Mouse (Mus musculus) MEL (cell line): ENCODE measurements around the gene Gm37240.

Experiments
- CHD2 ChIP-seq: IDR thresholded peaks from 2 replicates; pipeline ENCODE4 v1.6.1; 2011; ENCODE audit warnings: low read length, improper control_type of control experiment
- CTCF ChIP-seq, 3 experiments: IDR thresholded peaks in 2 of 3; conservative IDR thresholded peaks in 1 of 3; 2 replicates each; pipeline ENCODE4 v1.5.1; 2011 to 2012; ENCODE audit warnings: low read length in 3 of 3, low read depth in 2 of 3, mild to moderate bottlenecking in 2 of 3, improper control_type of control experiment in 1 of 3, inconsistent platforms in 1 of 3, mixed read lengths in 1 of 3, moderate library complexity in 1 of 3; ENCODE audit not compliant: control insufficient read depth in 1 of 3, insufficient read depth in 1 of 3, poor library complexity in 1 of 3, severe bottlenecking in 1 of 3
- ETS1 ChIP-seq: IDR thresholded peaks from 2 replicates; pipeline ENCODE4 v1.6.1; 2012; ENCODE audit warnings: low read depth, mild to moderate bottlenecking, inconsistent platforms, low read length, improper control_type of control experiment, moderate library complexity
- GATA1 ChIP-seq: IDR thresholded peaks from 2 replicates; pipeline ENCODE4 v1.6.1; 2011; ENCODE audit warnings: low read depth, low read length, improper control_type of control experiment
- MAFK ChIP-seq: IDR thresholded peaks from 2 replicates; pipeline ENCODE4 v1.6.1; 2011; ENCODE audit warnings: low read depth, mild to moderate bottlenecking, low read length, improper control_type of control experiment, borderline replicate concordance
- MAX ChIP-seq: IDR thresholded peaks from 2 replicates; pipeline ENCODE4 v1.6.1; 2011; ENCODE audit warnings: low read length, improper control_type of control experiment
- MAZ ChIP-seq: IDR thresholded peaks from 2 replicates; pipeline ENCODE4 v1.6.1; 2012; ENCODE audit warnings: low read depth, mild to moderate bottlenecking, inconsistent platforms, low read length, improper control_type of control experiment
- MEF2A ChIP-seq: IDR thresholded peaks from 2 replicates; pipeline ENCODE4 v1.6.1; 2014; ENCODE audit warnings: low read depth, mild to moderate bottlenecking, inconsistent platforms, low read length, improper control_type of control experiment; ENCODE audit not compliant: poor library complexity, insufficient replicate concordance, severe bottlenecking; ENCODE audit errors: extremely low read depth
- MYB ChIP-seq: IDR thresholded peaks from 2 replicates; pipeline ENCODE4 v1.6.1; 2011; ENCODE audit warnings: mild to moderate bottlenecking, low read depth, low read length, improper control_type of control experiment
- MYC ChIP-seq: IDR thresholded peaks from 2 replicates; pipeline ENCODE4 v1.6.1; 2011; ENCODE audit warnings: low read depth, mild to moderate bottlenecking, low read length, improper control_type of control experiment, moderate library complexity
- NRF1 ChIP-seq: IDR thresholded peaks from 2 replicates; pipeline ENCODE4 v1.6.1; 2014; ENCODE audit warnings: low read depth, mild to moderate bottlenecking, inconsistent platforms, low read length, improper control_type of control experiment, moderate library complexity; ENCODE audit not compliant: poor library complexity, insufficient read depth, severe bottlenecking
- POLR2A ChIP-seq, 2 experiments: IDR thresholded peaks; 2 replicates each; pipeline ENCODE4 v1.6.1; 2011 to 2012; ENCODE audit warnings: low read length in 2 of 2, mild to moderate bottlenecking in 2 of 2, control low read depth in 1 of 2, improper control_type of control experiment in 1 of 2, low read depth in 1 of 2, moderate library complexity in 1 of 2; ENCODE audit not compliant: control insufficient read depth in 1 of 2, insufficient read depth in 1 of 2, poor library complexity in 1 of 2
- ZNF384 ChIP-seq: IDR thresholded peaks from 2 replicates; pipeline ENCODE4 v1.6.1; 2012; ENCODE audit warnings: low read depth, mild to moderate bottlenecking, inconsistent platforms, low read length, improper control_type of control experiment

- TF ChIP-seq MAFK (no peak), CTCF (IDR thresholded peaks at IDR 0.05 in 2 of 3, conservative IDR thresholded peaks at IDR 0.05 in 1 of 3; ENCODE audit: control insufficient read depth in 1 of 3, insufficient read depth in 1 of 3, low read depth in 2 of 3, low read length in 3 of 3, poor library complexity in 1 of 3, severe bottlenecking in 1 of 3) (no peak), MAZ (no peak), MEF2A (no peak), ETS1 (no peak), MAX (no peak), MYB (no peak), POLR2A (IDR thresholded peaks at IDR 0.05; ENCODE audit: control insufficient read depth in 1 of 2, insufficient read depth in 1 of 2, low read depth in 1 of 2, low read length in 2 of 2, poor library complexity in 1 of 2) (no peak), MYC (no peak), CHD2 (no peak), ZNF384 (no peak), NRF1 (no peak), GATA1 (no peak)
Measured at GRCm38 (mm10) chr3:85369847-85370246, 517.5 kb downstream of the Gm37240 start.
